Mouse (Mus musculus) E14TG2a.4 (cell line): Measurements from ENCODE around the gene Zfhx3.

Source experiments
- CTCF ChIP-seq: conservative IDR thresholded peaks from 2 replicates; pipeline ENCODE4 v1.5.1; 2014; ENCODE audit warnings: low read length
- NANOG ChIP-seq: IDR thresholded peaks from 2 replicates; pipeline ENCODE4 v1.6.1; 2014; ENCODE audit warnings: borderline replicate concordance, low read length, mixed read lengths
- POU5F1 ChIP-seq: IDR thresholded peaks from 2 replicates; pipeline ENCODE4 v1.6.1; 2014; ENCODE audit warnings: low read length, borderline replicate concordance

DNA sequence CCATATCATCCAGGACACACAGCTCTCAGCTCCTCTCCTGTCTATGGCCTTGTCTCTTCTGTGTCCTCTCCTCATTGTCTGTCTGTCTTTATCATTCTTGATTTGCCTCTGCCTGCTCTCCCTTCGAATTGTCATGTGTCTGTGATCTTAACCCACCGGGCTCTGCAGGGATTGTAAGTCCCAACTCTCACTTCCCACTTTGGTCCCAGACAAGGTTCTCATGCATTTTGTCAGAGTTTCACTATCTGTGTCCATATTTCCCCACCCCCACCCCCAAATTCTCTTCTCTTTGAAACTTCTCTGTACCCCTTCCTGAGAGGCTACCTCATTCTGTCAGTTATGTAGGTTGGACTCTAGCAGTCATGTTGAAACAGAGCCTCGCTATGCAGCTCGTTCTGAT is 579.6 kb downstream of the Zfhx3 start:
- TF ChIP-seq CTCF, result no peak
- no peak for TF ChIP-seq POU5F1
- TF ChIP-seq NANOG, result no peak
